Mouse (Mus musculus) splenic B cell, adult 2 months (primary cell): ENCODE measurements around the gene Tefm.

Experiments used
- DNase-seq: peaks from one replicate; pipeline ENCODE4 v3.0.0-alpha.2; 2011; ENCODE audit warnings: low read depth, low spot score
- H3K27me3 ChIP-seq: 2 replicates; pipeline ENCODE4 v1.6.1; 2012; ENCODE audit warnings: mild to moderate bottlenecking, low read length, moderate library complexity, mixed read lengths; ENCODE audit not compliant: control insufficient read depth, poor library complexity, insufficient read depth, severe bottlenecking
- H3K36me3 ChIP-seq: 2 replicates; pipeline ENCODE4 v1.6.1; 2012; ENCODE audit warnings: mild to moderate bottlenecking, low read length, moderate library complexity, mixed read lengths; ENCODE audit not compliant: control insufficient read depth, poor library complexity, insufficient read depth, severe bottlenecking

Tefm gene

GRCm38 (mm10) chr11:80168611-80169249 lies 26.8 kb upstream of the Tefm start:
- DNase-seq, result peak; percentile 41
- no peaks in the 10 kb centered on the region for H3K27me3 ChIP-seq
- no peaks in the 10 kb centered on the region for H3K36me3 ChIP-seq

GRCm38 (mm10) chr11:80168121-80168520 lies 26.1 kb upstream of the Tefm start:
- DNase-seq, result no peak
- Histone ChIP-seq H3K36me3 (no peaks in the 10 kb centered on the region), H3K27me3 (no peaks in the 10 kb centered on the region)

GRCm38 (mm10) chr11:80164224-80164623 lies 22.2 kb upstream of the Tefm start:
- H3K36me3 ChIP-seq, result no peaks in the 10 kb centered on the region
- no peaks in the 10 kb centered on the region for H3K27me3 ChIP-seq
- DNase-seq, result no peak

GRCm38 (mm10) chr11:80163362-80164116 lies 21.6 kb upstream of the Tefm start:
- Histone ChIP-seq H3K27me3 (no peaks in the 10 kb centered on the region), H3K36me3 (no peaks in the 10 kb centered on the region)
- DNase-seq, result no peak

- H3K27me3 ChIP-seq, result no peaks in the 10 kb centered on the region
- no peak for DNase-seq
- H3K36me3 ChIP-seq, result no peaks in the 10 kb centered on the region
Measured at GRCm38 (mm10) chr11:80161041-80161440, 19.1 kb upstream of the Tefm start.

- Histone ChIP-seq H3K36me3 (no peaks in the 10 kb centered on the region), H3K27me3 (no peaks in the 10 kb centered on the region)
- DNase-seq, result no peak
Measured at GRCm38 (mm10) chr11:80159018-80159417, 17.0 kb upstream of the Tefm start.

GRCm38 (mm10) chr11:80156841-80157240 lies 14.9 kb upstream of the Tefm start:
- no peak for DNase-seq
- Histone ChIP-seq H3K36me3 (no peaks in the 10 kb centered on the region), H3K27me3 (no peaks in the 10 kb centered on the region)

- H3K36me3 ChIP-seq, result no peaks in the 10 kb centered on the region
- no peak for DNase-seq
- H3K27me3 ChIP-seq, result no peaks in the 10 kb centered on the region
Measured at GRCm38 (mm10) chr11:80155961-80156360, 14.0 kb upstream of the Tefm start.

GRCm38 (mm10) chr11:80155541-80155940 lies 13.6 kb upstream of the Tefm start:
- Histone ChIP-seq H3K27me3 (no peaks in the 10 kb centered on the region), H3K36me3 (no peaks in the 10 kb centered on the region)
- DNase-seq, result no peak

- no peak for DNase-seq
- Histone ChIP-seq H3K27me3 (no peaks in the 10 kb centered on the region), H3K36me3 (no peaks in the 10 kb centered on the region)
Measured at GRCm38 (mm10) chr11:80154501-80154900, 12.5 kb upstream of the Tefm start.

- Histone ChIP-seq H3K27me3 (no peaks in the 10 kb centered on the region), H3K36me3 (no peaks in the 10 kb centered on the region)
- peak; percentile 87 for DNase-seq
Measured at GRCm38 (mm10) chr11:80153857-80154495, 12.0 kb upstream of the Tefm start, which contains the start of gene Adap2. Gene Adap2, plus strand, starts transcription at chr11:80154105.

- Histone ChIP-seq H3K27me3 (no peaks in the 10 kb centered on the region), H3K36me3 (no peaks in the 10 kb centered on the region)
- DNase-seq, result no peak
Measured at GRCm38 (mm10) chr11:80152376-80152775, 10.4 kb upstream of the Tefm start.

- Histone ChIP-seq H3K36me3 (no peaks in the 10 kb centered on the region), H3K27me3 (no peaks in the 10 kb centered on the region)
- no peak for DNase-seq
Measured at GRCm38 (mm10) chr11:80151541-80151940, 9.6 kb upstream of the Tefm start.

- no peak for DNase-seq
- no peaks in the 10 kb centered on the region for H3K36me3 ChIP-seq
- no peaks in the 10 kb centered on the region for H3K27me3 ChIP-seq
Measured at GRCm38 (mm10) chr11:80150566-80150965, 8.6 kb upstream of the Tefm start.

- DNase-seq, result no peak
- H3K36me3 ChIP-seq, result no peaks in the 10 kb centered on the region
- no peaks in the 10 kb centered on the region for H3K27me3 ChIP-seq
Measured at GRCm38 (mm10) chr11:80149412-80150023, 7.5 kb upstream of the Tefm start.
